20 mouse cellular contexts compared by ENCODE assay signal in the genomic region with DNA sequence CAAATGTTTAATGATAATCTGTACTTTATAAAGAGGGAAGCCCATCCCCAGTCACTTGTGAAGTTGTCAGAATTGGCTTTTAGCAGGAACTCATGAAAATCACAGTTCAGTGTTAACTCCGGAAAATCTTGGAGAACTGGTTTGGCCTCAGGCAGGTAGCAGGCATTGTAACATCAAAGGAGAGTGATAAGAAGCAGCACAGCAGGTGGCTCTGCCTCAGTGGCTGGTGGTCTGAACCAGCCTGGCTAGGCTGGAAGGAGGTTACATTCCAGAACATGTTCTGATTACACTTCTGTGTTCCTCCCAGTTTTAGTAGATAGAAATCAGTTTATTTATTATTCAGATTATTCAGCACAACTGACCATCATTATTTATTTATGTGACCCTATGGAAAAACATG.
A peak's percentile ranks its signal among the peaks of the same experiment; 100 is the strongest.
DNase-seq lines count a peak whose midpoint lies in the region; ATAC-seq and TF ChIP-seq lines count a peak whose summit lies in the region.
"Had no signal": no experiment of that assay in that cellular context is flagged by ENCODE, and none has a peak within 500 bp of the region (broad histone marks: within the 10 kb centered on the region; RNA-seq: fewer than 3 reads in every experiment).

No protein-coding gene starts in this region.

- TF ChIP-seq CTCF in lung, embryonic 14.5 days (IDR thresholded peaks at IDR 0.05; ENCODE audit: low read depth) = no peak

- no peaks in the 10 kb centered on the region for H3K27me3 ChIP-seq in embryonic facial prominence, embryonic 14.5 days (replicated peaks; ENCODE audit: control insufficient read depth, insufficient read depth, low read length)
- no peaks in the 10 kb centered on the region for H3K27me3 ChIP-seq in embryonic facial prominence, embryonic 10.5 days (replicated peaks; ENCODE audit: low read depth, poor library complexity, severe bottlenecking)
- no peaks in the 10 kb centered on the region for H3K27me3 ChIP-seq in lung, embryonic 14.5 days (ENCODE audit: insufficient read depth, low read length)
- H3K27me3 ChIP-seq: embryonic facial prominence, embryonic 12.5 days; forebrain, embryonic 12.5 days; heart, embryonic 12.5 days had no signal

- no peak overlapping the region for H3K4me3 ChIP-seq in embryonic facial prominence, embryonic 14.5 days (ENCODE audit: low read depth, low read length)
- H3K4me3 ChIP-seq in embryonic facial prominence, embryonic 10.5 days = no peak overlapping the region
- no peak overlapping the region for H3K4me3 ChIP-seq in lung, embryonic 14.5 days (ENCODE audit: low read depth, low read length)
- H3K4me3 ChIP-seq: embryonic facial prominence, embryonic 12.5 days; forebrain, embryonic 12.5 days; heart, embryonic 12.5 days; hindbrain, embryonic 10.5 days had no signal

- H3K4me2 ChIP-seq in embryonic facial prominence, embryonic 14.5 days (ENCODE audit: low read depth, low read length) = no peak overlapping the region
- H3K4me2 ChIP-seq in lung, embryonic 14.5 days = no peak overlapping the region
- H3K4me2 ChIP-seq: embryonic facial prominence, embryonic 12.5 days; forebrain, embryonic 12.5 days; heart, embryonic 12.5 days; hindbrain, embryonic 14.5 days had no signal

- H3K27ac ChIP-seq in embryonic facial prominence, embryonic 14.5 days (replicated peaks; ENCODE audit: low read depth, low read length) = no peak overlapping the region
- no peak overlapping the region for H3K27ac ChIP-seq in embryonic facial prominence, embryonic 10.5 days (replicated peaks)
- no peak overlapping the region for H3K27ac ChIP-seq in lung, embryonic 14.5 days (ENCODE audit: low read depth)
- H3K27ac ChIP-seq: embryonic facial prominence, embryonic 12.5 days; forebrain, embryonic 12.5 days; hindbrain, embryonic 10.5 days; hindbrain, embryonic 14.5 days had no signal

- no peaks in the 10 kb centered on the region for H3K9me3 ChIP-seq in embryonic facial prominence, embryonic 14.5 days (ENCODE audit: control insufficient read depth, low read length)
- no peaks in the 10 kb centered on the region for H3K9me3 ChIP-seq in embryonic facial prominence, embryonic 10.5 days
- H3K9me3 ChIP-seq in lung, embryonic 14.5 days (ENCODE audit: low read depth, low read length) = no peaks in the 10 kb centered on the region
- H3K9me3 ChIP-seq: embryonic facial prominence, embryonic 12.5 days; forebrain, embryonic 12.5 days; G1E; heart, embryonic 12.5 days; hindbrain, embryonic 10.5 days had no signal

- H3K36me3 ChIP-seq in embryonic facial prominence, embryonic 14.5 days (ENCODE audit: control insufficient read depth, insufficient read depth, low read length) = no peaks in the 10 kb centered on the region
- no peaks in the 10 kb centered on the region for H3K36me3 ChIP-seq in embryonic facial prominence, embryonic 10.5 days (replicated peaks)
- no peaks in the 10 kb centered on the region for H3K36me3 ChIP-seq in lung, embryonic 14.5 days (ENCODE audit: insufficient read depth)
- H3K36me3 ChIP-seq: embryonic facial prominence, embryonic 12.5 days; forebrain, embryonic 12.5 days; G1E; heart, embryonic 12.5 days; hindbrain, embryonic 10.5 days had no signal

- 14% methylated on average over 1 of the region's 1 CpGs for WGBS in embryonic facial prominence, embryonic 14.5 days
- 17% methylated on average over 1 of the region's 1 CpGs for WGBS in embryonic facial prominence, embryonic 10.5 days
- 8% methylated on average over 1 of the region's 1 CpGs for WGBS in lung, embryonic 14.5 days

- no peak overlapping the region for H3K9ac ChIP-seq in embryonic facial prominence, embryonic 14.5 days (ENCODE audit: low read depth, low read length)
- H3K9ac ChIP-seq in lung, embryonic 14.5 days = no peak overlapping the region
- H3K9ac ChIP-seq: embryonic facial prominence, embryonic 12.5 days; forebrain, embryonic 12.5 days; heart, embryonic 12.5 days; hindbrain, embryonic 14.5 days had no signal

- DNase-seq in embryonic facial prominence, embryonic 14.5 days (ENCODE audit: low spot score) = peak; percentile 35
- no peak for DNase-seq in embryonic facial prominence, embryonic 10.5 days (ENCODE audit: low spot score)
- peak; percentile 11 for DNase-seq in lung, embryonic 14.5 days
- DNase-seq in lung, postnatal 10 days = no peak
- DNase-seq in R1 (ENCODE audit: low read depth, low spot score) (peak; percentile 51), liver (no peak)
- DNase-seq in gastrocnemius, adult 8-10 months (ENCODE audit: low spot score in 2 of 2) = no peak
- DNase-seq: adrenal gland, adult 2 months; adrenal gland, postnatal 25 days; cerebellum, adult 18-20 months; cerebellum, adult 9-11 months; cerebellum, postnatal 36 days; gastrocnemius, postnatal 25 days had no signal

- ATAC-seq in embryonic facial prominence, embryonic 14.5 days (ENCODE audit: low read depth) = no peak
- ATAC-seq in lung, embryonic 14.5 days (ENCODE audit: insufficient read depth) = no peak
- ATAC-seq: forebrain, embryonic 16.5 days had no signal

- no peaks in the 10 kb centered on the region for H3K4me1 ChIP-seq in embryonic facial prominence, embryonic 14.5 days (ENCODE audit: control insufficient read depth, insufficient read depth, low read length)
- H3K4me1 ChIP-seq in embryonic facial prominence, embryonic 10.5 days = no peaks in the 10 kb centered on the region
- no peaks in the 10 kb centered on the region for H3K4me1 ChIP-seq in lung, embryonic 14.5 days (ENCODE audit: insufficient read depth)
- H3K4me1 ChIP-seq: embryonic facial prominence, embryonic 12.5 days; forebrain, embryonic 12.5 days; heart, embryonic 12.5 days; hindbrain, embryonic 10.5 days had no signal

Comparison
In these comparisons a context has a peak if more than half of its experiments do, and no peak if none do; other contexts are left out.
1. DNase-seq: peak in embryonic facial prominence, embryonic 14.5 days (single experiment), lung, embryonic 14.5 days (single experiment) and R1 (single experiment); none in embryonic facial prominence, embryonic 10.5 days (single experiment), lung, postnatal 10 days (single experiment), liver (single experiment) and gastrocnemius, adult 8-10 months (0 of 2).